Mouse (Mus musculus) erythroid progenitor cell, adult 5-6 weeks (primary cell): Measurements from ENCODE around the gene Gm9844. TPM values are rescaled to one million over a fixed set of nuclear protein-coding genes. Genes with fewer than 3 reads are reported as not detected.

Experiments used
- ATAC-seq: replicated peaks from 2 replicates; pipeline ENCODE4 v1.8.0; 2016; ENCODE audit warnings: moderate number of reproducible peaks, mild to moderate bottlenecking, moderate TSS enrichment, inconsistent platforms; ENCODE audit not compliant: poor library complexity, low FRiP score, severe bottlenecking
- total RNA-seq, 2 experiments: library from RNA; stranded (forward) in 1 of 2; stranded (reverse) in 1 of 2; fragments of 150-400 nt in 1 of 2; fragments of 186-747, 209-891 nt in 1 of 2; gene quantifications; 2 replicates each; pipeline versions ENCODE4 v1.2.3 to v1.2.4; 2015 to 2017; ENCODE audit warnings: low replicate concordance in 2 of 2

Gm9844 gene
- total RNA-seq, 2 experiments from 2014 or later, result 3.6 TPM; not detected in 1

- ATAC-seq, result no peak
Observed at GRCm38 (mm10) chr7:24896269-24896668, 34.3 kb downstream of the Gm9844 start.

DNA sequence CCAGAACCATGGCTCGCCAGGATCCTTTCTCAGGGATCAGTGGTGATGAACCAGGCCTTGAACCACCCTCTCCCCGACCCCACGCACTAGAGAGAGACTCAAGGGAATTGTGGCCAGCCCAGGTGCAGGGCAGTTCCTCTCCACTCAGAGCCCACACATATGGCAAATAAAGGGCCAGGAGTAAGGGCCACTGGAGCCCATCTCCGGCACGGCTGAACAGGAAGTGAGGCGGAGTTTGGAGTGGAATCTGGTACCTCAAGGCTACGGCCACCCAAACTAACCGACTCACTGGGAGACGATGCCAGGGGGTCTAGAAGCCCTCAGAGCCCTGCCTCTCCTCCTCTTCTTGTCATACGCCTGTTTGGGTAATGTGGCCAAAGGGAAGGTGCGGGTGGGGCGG lies 35.2 kb downstream of the Gm9844 start, which contains the start of gene Cd79a:
Gene Cd79a (plus strand): TSS at position 158 of the 400 bp plus-strand sequence.
- ATAC-seq, result no peak

DNA sequence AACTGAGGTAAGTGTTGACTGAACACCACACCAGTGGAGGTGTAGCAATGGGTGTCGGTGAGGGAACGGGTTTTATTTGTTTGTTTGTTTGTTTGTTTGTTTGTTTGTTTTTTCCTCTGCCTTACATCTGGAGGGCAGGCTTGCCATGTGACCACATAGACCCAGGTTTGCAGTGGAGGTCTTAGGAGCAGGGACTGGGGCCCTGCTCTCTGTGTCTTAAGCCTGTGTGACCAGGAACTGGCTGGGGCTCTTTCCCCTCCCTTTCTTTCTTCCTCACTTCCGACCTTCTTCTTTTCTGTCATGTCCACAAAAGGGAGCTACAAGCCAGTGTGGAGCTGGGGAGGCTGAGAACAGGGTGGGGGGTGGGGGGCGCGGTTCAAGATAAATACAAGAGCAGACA lies 35.9 kb downstream of the Gm9844 start:
- no peak for ATAC-seq

GRCm38 (mm10) chr7:24901114-24901513 lies 39.1 kb downstream of the Gm9844 start:
- no peak for ATAC-seq

GRCm38 (mm10) chr7:24901842-24902241 lies 39.8 kb downstream of the Gm9844 start:
- ATAC-seq, result no peak

DNA sequence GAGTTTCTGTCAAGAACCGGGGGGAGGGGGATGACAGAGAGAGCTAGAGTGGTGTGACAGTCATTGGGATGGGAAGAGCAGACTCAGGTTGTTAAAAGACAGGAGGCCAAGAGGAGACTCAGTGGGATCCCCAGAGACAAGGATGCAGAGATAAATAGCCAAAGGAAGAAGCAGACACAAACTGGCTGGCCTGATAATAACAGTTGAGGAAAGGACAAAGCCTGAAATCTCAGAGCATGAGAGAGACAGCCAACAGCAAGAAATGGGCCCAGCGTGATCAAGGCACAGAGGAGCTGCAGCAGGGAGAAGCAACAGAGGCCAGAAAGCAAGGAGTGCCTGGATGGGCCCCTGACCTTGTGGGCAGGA lies 40.2 kb downstream of the Gm9844 start:
- ATAC-seq, result no peak

DNA sequence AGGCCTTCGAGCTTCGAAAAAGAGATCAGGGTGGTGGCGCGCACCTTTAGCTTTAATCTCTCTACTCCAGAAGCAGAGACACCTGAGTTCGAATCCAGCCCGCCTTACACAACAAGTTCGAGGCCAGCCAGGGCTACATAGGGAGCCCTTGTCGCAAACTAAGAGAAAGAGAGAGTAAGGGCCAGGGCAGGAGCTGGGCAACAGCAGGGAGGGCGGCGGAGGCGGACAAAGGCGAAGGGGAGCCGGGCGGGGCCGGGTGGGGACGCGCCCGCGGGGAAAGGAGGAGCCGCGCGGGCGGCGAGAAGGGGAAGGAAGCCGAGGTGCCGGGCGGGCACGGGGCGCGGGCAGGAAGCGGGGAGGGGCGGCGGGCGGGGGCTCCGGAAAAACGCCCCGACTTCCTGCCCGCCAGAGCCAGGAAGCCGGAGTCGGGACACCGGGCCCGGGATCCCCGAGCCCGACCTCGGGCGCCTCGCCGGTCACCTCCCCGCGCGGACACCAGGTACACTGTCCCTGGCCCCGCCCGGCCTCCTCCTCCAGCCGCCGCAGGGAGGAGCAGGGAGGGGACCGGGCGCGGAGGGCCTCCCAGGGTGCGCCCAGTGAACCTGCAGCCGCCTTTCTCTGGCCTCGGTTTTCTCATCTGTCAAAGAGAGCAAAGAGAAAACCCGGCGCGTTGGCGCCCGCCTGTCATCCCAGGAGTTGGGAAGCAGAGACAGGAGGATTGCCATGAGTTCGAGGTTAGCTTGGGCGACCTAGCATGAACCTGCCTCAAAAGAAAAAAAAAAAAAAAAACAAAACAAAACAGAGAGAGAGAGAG lies 40.8 kb downstream of the Gm9844 start, which contains the start of gene Arhgef1:
Gene Arhgef1 (plus strand): TSS at position 283 of the 814 bp plus-strand sequence.
- ATAC-seq, result peak; percentile 70

DNA sequence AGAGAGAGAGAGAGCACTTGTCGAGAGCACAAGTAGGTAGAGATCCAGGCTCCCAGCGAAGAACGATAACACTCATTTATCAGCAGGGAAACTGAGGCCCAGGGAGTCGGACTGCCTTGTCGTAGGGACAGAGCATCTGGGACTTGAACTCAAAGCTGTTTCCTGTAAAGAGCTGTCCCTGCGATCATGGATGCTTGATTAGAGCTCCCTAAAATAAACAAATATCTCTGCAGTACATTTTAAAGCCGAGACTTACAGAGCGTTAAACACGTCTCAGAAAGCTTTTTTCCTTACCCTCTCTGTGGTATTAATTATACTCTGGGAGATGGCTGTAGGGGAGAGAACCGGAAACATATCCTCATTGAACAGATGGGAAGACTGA lies 41.4 kb downstream of the Gm9844 start:
- ATAC-seq, result no peak

DNA sequence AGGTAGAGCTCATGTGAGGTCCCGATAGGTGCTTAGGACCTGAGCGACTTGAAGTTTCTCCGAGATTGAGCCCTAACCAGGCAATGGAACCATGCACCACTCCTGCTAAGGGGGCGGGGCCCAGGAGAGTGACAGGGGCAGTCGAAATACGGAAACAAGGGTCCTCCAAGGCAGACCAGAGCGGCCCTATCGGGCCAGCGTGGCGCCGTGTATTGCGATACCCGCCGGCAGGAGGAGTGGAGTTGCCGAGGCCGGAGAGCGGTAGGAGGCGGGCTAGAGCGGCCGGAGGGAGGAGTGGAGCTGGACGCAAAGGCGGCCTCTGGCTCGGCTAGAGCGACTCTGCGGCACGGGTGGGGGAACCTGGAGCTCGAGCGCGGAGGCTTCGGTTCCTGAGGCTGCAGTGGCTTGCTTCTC lies 42.1 kb downstream of the Gm9844 start:
- peak; percentile 88 for ATAC-seq

DNA sequence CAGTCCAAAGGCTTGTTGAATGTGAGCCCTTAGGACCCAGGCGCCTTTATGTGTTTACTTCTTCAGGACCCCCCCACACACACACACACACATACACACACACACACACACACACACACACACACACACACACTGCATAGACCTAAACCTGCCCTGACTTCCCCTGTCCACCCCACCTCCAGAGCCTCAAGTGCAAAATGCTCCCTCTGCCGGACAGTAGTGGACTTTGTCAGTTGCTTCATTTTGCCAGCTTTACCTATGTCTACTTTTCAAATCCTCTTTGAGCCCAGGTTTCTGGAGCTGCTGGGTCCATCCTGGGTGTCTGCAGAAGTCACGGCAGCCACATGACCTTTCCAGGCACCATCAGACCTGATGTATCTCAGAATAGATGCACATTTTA lies 42.9 kb downstream of the Gm9844 start:
- peak; percentile 68 for ATAC-seq

- ATAC-seq, result no peak
Observed at GRCm38 (mm10) chr7:24906551-24906950, 44.5 kb downstream of the Gm9844 start.

DNA sequence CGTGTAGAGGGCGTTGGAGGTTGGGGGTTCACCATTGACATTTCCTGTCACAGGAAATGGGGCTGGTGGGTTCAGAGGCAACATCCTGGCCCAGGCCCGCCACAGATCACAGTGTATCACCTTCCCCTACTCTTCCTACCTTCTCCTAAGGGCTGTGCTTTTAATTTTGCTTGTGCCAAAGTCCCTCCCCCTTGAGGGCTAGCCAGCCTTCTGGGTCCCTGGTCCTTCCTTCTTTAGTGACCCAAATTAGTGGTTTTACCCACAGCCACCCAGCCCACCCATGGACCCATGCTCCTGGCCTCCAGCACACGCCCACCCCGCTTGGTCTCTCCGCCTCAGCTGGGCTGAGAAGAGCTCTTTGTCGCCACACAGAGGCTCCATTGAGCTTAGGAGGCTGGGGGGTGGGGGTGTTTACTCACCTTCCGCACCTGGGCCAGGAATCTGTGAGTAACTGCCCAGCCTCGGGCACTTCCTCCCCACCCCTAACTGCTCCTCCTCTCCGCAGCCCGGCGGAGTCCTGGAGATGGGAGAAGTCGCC lies 45.3 kb downstream of the Gm9844 start:
- ATAC-seq, result no peak

Other genes starting within 250 kb of the Gm9844 start
- gene Lypd3, start 225.7 kb upstream of the Gm9844 start, total RNA-seq (2015; ENCODE audit: low replicate concordance), result not detected in 2 replicates
- gene Lypd3, start 225.7 kb upstream of the Gm9844 start, total RNA-seq (2017; ENCODE audit: low replicate concordance), result not detected in 2 replicates
- gene Tex101, start 185.5 kb upstream of the Gm9844 start, total RNA-seq (2015; ENCODE audit: low replicate concordance), result not detected in 2 replicates
- gene Tex101, start 185.5 kb upstream of the Gm9844 start, total RNA-seq (2017; ENCODE audit: low replicate concordance), result not detected in 2 replicates
- gene BC049730, start 153.0 kb upstream of the Gm9844 start, total RNA-seq (2015; ENCODE audit: low replicate concordance), result not detected in 2 replicates
- not detected in 2 replicates for gene BC049730, start 153.0 kb upstream of the Gm9844 start, total RNA-seq (2017; ENCODE audit: low replicate concordance)
- not detected in 2 replicates for gene Gm4763, start 135.3 kb upstream of the Gm9844 start, total RNA-seq (2015; ENCODE audit: low replicate concordance)
- not detected in 2 replicates for gene Gm4763, start 135.3 kb upstream of the Gm9844 start, total RNA-seq (2017; ENCODE audit: low replicate concordance)
- gene Cd177, start 101.9 kb upstream of the Gm9844 start, total RNA-seq (2015; ENCODE audit: low replicate concordance), result 39.4 and 55.5 TPM in 2 replicates
- gene Cd177, start 101.9 kb upstream of the Gm9844 start, total RNA-seq (2017; ENCODE audit: low replicate concordance), result 37.9 and 49.0 TPM in 2 replicates
- 6.8 and 7.1 TPM in 2 replicates for gene Ceacam10, start 85.0 kb upstream of the Gm9844 start, total RNA-seq (2015; ENCODE audit: low replicate concordance)
- gene Ceacam10, start 85.0 kb upstream of the Gm9844 start, total RNA-seq (2017; ENCODE audit: low replicate concordance), result 1.7 TPM in 1 of 2 replicates, not detected in the other
- gene Lypd4, start 7.7 kb downstream of the Gm9844 start, total RNA-seq (2015; ENCODE audit: low replicate concordance), result not detected in 2 replicates
- not detected in 2 replicates for gene Lypd4, start 7.7 kb downstream of the Gm9844 start, total RNA-seq (2017; ENCODE audit: low replicate concordance)
- gene Dmrtc2, start 7.8 kb downstream of the Gm9844 start, total RNA-seq (2015; ENCODE audit: low replicate concordance), result not detected in 2 replicates
- gene Dmrtc2, start 7.8 kb downstream of the Gm9844 start, total RNA-seq (2017; ENCODE audit: low replicate concordance), result not detected in 2 replicates
- 818 and 840 TPM in 2 replicates for gene Rps19, start 22.2 kb downstream of the Gm9844 start, total RNA-seq (2015; ENCODE audit: low replicate concordance)
- gene Rps19, start 22.2 kb downstream of the Gm9844 start, total RNA-seq (2017; ENCODE audit: low replicate concordance), result 217 and 310 TPM in 2 replicates
- gene Cd79a, start 35.2 kb downstream of the Gm9844 start, total RNA-seq (2015; ENCODE audit: low replicate concordance), result 56.2 and 74.6 TPM in 2 replicates
- gene Cd79a, start 35.2 kb downstream of the Gm9844 start, total RNA-seq (2017; ENCODE audit: low replicate concordance), result 12.7 and 14.7 TPM in 2 replicates
- gene Arhgef1, start 40.7 kb downstream of the Gm9844 start, total RNA-seq (2015; ENCODE audit: low replicate concordance), result 36.4 and 59.1 TPM in 2 replicates
- 35.8 and 40.3 TPM in 2 replicates for gene Arhgef1, start 40.7 kb downstream of the Gm9844 start, total RNA-seq (2017; ENCODE audit: low replicate concordance)
- not detected in 2 replicates for gene Gm4881, start 82.3 kb downstream of the Gm9844 start, total RNA-seq (2015; ENCODE audit: low replicate concordance)
- gene Gm4881, start 82.3 kb downstream of the Gm9844 start, total RNA-seq (2017; ENCODE audit: low replicate concordance), result not detected in 2 replicates
- 8.3 and 8.8 TPM in 2 replicates for gene Rabac1, start 110.5 kb downstream of the Gm9844 start, total RNA-seq (2015; ENCODE audit: low replicate concordance)
- gene Rabac1, start 110.5 kb downstream of the Gm9844 start, total RNA-seq (2017; ENCODE audit: low replicate concordance), result 7.3 and 18.0 TPM in 2 replicates
- gene Atp1a3, start 143.7 kb downstream of the Gm9844 start, total RNA-seq (2015; ENCODE audit: low replicate concordance), result 5.4 and 15.1 TPM in 2 replicates
- 3.3 TPM in 1 of 2 replicates, not detected in the other for gene Atp1a3, start 143.7 kb downstream of the Gm9844 start, total RNA-seq (2017; ENCODE audit: low replicate concordance)
- gene Grik5, start 210.1 kb downstream of the Gm9844 start, total RNA-seq (2015; ENCODE audit: low replicate concordance), result 5.4 and 12.3 TPM in 2 replicates
- gene Grik5, start 210.1 kb downstream of the Gm9844 start, total RNA-seq (2017; ENCODE audit: low replicate concordance), result 2.2 and 3.7 TPM in 2 replicates
- 7.5 and 7.6 TPM in 2 replicates for gene Zfp574, start 210.4 kb downstream of the Gm9844 start, total RNA-seq (2015; ENCODE audit: low replicate concordance)
- gene Zfp574, start 210.4 kb downstream of the Gm9844 start, total RNA-seq (2017; ENCODE audit: low replicate concordance), result 4.5 and 6.0 TPM in 2 replicates